Mouse (Mus musculus): Measurements from ENCODE around the gene Cxcr6.
"Not testable (repeated sequence)": the region's sequence is repeated elsewhere in the genome, so short reads cannot be mapped to it uniquely, and the experiment has no call there.

Gene Cxcr6

DNA sequence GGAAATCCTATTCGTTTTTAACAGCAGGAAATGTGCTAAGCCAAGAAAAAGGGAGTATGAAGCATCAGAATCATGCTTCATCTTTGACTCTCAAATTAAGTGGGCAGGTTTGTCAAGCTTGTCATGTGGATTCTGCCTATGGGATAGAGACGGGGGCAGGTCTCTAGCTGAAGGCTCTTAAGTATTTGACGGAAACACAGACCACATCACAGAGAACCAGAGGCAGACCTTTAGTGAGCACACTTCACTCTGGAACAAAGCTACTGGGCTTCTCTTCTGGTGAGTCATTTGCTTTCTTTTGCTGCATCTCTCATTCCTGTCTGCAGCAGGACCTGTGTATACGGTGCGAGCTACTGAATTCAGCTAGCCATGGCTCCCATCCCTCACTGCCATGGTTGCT, at the start of gene Cxcr6:
Gene Cxcr6, plus strand, starts transcription at position 209 of the 400 bp plus-strand sequence.
- POLR2A ChIA-PET, result interaction anchor here in 1 of 4 experiments (0.6 kb wide), 1 partner anchor 118 kb away, joined by 4 read pairs; no protein-coding TSS in a partner anchor

DNA sequence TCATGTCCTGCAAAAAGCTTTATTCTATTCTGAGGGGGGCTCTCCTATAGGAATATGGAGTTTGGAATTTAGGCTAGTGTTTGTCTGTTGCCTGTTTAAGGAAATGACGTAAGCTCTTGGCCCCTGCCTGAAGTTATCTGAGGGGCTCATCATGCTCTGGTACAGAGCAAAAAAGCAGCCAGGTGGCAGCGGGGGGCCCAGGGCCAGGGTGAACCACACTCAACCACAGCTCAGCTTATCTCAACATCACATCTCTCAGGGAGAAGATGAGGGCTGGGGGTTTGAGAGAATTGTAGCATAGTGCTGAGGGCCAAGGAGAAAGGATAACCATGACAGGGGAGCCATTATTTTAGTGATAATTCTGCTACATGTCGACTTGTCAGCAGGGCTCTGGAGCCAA, 49.5 kb upstream of the Cxcr6 start:
- ChIA-PET POLR2A (no interaction called here), CTCF (no interaction called here)

More for the DNA sequence above, at the start of gene Cxcr6:
- CTCF ChIA-PET, result no interaction called here

DNA sequence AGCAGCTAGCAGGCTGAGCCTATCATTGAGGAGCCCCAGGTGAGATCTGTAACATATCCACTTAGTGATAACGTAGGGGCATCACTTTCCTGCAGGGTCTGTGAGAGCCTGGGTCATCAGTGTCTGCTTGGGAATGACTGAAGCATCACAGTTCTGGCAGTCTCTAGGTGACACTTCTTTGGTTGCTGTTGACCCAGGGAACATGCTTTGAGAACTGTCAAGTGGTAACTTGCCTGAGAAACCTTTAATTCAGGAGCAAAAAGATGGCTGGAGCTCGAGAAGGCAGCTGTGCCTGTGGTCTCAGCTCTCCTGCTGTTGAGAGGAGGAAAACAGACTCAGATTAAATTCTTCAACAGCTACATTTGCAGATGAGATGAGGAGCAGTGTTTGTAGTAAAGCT, 48.9 kb upstream of the Cxcr6 start:
- ChIA-PET CTCF (no interaction called here), POLR2A (no interaction called here)

DNA sequence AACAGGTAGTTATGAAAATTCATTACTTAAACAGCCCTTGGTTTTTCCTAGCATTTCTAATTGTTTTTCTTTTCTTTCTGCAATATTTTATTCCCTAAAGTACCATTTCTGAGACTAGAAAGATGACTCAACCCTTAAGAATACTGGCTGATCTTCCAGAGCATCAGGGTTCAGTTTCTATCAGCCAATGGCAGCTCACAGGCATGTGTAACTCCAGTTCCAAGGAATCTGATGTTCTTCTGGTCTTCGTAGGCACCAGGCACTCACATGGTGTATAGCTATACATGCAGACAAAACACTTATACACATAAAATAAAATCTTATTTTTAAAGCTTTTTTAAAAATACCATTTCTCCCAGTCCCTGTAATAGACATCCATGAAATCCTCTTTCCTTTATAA, 48.1 kb upstream of the Cxcr6 start:
- ChIA-PET CTCF (no interaction called here), POLR2A (no interaction called here)

DNA sequence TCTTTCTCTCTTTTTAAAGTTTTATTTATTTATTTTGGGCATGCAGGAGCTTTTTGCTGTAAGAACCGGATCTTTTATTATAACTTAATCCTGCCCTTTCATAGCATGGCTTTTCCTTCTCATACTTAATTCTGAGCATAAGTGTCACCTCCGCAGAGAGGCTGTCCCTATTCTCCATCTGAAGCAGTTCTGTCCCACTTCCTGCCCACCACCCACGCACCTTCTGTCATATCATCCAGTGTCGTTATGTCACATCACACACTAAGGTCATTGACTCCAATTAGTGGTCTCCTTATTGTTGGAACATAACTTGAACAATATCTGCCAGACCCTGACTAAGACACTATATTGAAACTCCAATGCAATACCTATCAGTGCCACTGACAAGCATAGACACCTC, 47.6 kb upstream of the Cxcr6 start:
- POLR2A ChIA-PET, result no interaction called here
- CTCF ChIA-PET, result no interaction called here

GRCm38 (mm10) chr9:123760806-123761205, 45.5 kb upstream of the Cxcr6 start:
- ChIA-PET POLR2A (interaction anchor here in 1 of 4 experiments (1.0 kb wide), 1 partner anchor 232 kb away, joined by 3 read pairs; the partner anchor contains the start of gene Sacm1l), CTCF (interaction anchor here in 1 of 4 experiments (0.6 kb wide), 1 partner anchor 91 kb away, joined by 3 read pairs; no protein-coding TSS in a partner anchor)

DNA sequence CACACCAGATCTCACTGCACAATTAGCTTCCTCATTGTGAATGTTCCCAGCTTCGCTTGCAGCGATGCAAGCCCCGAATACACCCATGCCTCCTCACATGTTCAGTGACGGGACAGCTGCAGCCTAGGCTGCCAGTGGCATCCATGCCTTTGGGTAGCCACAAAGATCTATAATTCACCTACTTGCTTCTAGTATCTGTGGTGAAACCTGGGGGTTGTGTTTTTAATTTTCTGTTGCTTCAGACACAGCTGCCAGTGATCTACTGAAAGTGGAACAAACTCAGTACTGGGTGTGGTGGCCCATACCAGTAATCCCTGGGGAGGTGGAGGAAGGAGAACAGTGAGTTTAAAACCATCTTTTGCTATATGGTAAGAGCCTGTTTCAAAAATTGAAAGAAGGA, 43.4 kb upstream of the Cxcr6 start:
- POLR2A ChIA-PET, result no interaction called here
- CTCF ChIA-PET, result no interaction called here

- POLR2A ChIA-PET, result no interaction called here
- CTCF ChIA-PET, result no interaction called here
Observed at GRCm38 (mm10) chr9:123763771-123764170, 42.5 kb upstream of the Cxcr6 start.

GRCm38 (mm10) chr9:123766996-123767395, 39.3 kb upstream of the Cxcr6 start:
- CTCF ChIA-PET, result no interaction called here
- POLR2A ChIA-PET, result no interaction called here

- ChIA-PET POLR2A (no interaction called here), CTCF (no interaction called here)
Observed at GRCm38 (mm10) chr9:123768443-123768842, 37.8 kb upstream of the Cxcr6 start.

DNA sequence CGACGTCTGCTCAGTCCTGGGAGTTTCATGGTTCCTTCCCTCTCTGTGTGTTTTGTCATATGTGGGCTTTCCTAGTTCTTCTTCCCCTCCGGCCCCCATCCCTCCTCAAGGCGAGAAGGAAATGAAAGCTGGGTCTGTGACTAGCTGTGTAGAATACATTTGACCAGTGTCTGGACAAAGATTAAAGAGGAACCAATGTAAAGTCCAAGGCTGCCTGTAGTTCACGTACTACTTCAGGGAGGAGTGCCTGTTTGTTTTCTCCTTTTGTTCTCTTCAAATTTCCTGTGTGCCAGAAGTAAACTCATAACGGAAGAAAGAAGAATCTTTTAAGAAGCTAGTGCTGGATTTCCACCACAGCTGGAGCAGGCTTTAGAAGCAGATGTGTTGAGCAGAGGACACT, 36.7 kb upstream of the Cxcr6 start:
- ChIA-PET CTCF (no interaction called here), POLR2A (no interaction called here)

GRCm38 (mm10) chr9:123773299-123773698, 33.0 kb upstream of the Cxcr6 start:
- CTCF ChIA-PET, result not testable (repeated sequence)
- POLR2A ChIA-PET, result interaction anchor here in 1 of 4 experiments (0.7 to 0.9 kb wide), 2 partner anchors 27 to 64 kb away, joined by 3 read pairs; no protein-coding TSS in a partner anchor

DNA sequence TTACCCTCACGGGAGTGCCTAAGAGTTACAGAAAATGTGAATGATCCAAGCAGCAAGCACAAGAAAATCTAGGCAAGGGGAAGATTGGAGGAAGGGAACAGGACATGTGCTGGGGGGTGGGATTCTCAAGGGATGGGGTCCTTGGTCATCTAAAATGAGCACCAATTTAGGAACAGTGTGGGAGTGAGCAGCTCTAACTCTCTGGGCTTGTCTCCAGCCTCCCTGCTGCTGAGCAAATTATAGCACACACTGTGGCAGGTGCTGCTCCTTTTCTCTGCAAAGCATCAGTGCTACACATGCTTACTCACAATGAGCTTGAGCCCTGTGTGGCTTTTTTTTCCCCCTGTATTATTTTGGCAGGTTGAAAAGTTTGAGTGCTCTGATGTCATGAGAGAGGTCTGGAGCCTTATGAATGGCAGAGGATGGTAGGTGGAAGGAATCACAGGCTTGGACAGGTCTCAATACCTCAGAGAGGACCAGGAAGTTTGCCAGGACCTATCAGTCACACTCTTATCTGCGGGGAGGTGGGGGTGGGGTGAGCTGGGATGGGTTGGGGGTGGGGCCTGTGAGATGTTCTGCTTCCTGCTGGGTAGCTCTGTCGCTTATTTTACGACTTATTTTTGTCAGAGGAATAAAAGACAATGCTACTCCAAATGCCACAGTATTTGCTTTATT, 17.3 kb upstream of the Cxcr6 start:
- CTCF ChIA-PET, result no interaction called here
- POLR2A ChIA-PET, result interaction anchor here in 1 of 4 experiments (0.6 kb wide), 1 partner anchor 31 kb away, joined by 5 read pairs; no protein-coding TSS in a partner anchor

GRCm38 (mm10) chr9:123796174-123796573, 10.1 kb upstream of the Cxcr6 start:
- POLR2A ChIA-PET, result no interaction called here

DNA sequence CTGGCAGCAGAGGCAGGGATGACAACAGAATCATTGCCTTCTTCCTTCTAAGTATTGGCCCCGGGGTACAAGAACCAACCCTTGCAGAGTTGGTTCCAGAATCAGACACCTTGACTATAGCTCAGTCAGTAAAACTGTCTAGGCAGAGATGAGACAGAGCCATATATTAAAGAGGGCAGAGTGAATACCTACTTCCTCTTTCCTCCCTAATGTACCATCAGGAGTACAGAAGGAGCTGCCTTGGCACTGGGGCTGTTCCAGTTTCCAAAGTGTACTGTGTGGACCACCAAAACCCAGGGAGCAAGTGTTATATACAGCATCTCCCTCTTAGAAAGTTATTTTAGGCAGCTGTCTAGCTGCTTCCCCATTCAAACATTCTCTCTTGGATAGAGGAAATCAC, 4.7 kb upstream of the Cxcr6 start:
- POLR2A ChIA-PET, result interaction anchor here in 1 of 4 experiments (1.1 kb wide), 1 partner anchor 43 kb away, joined by 4 read pairs; no protein-coding TSS in a partner anchor

More at GRCm38 (mm10) chr9:123796174-123796573, 10.1 kb upstream of the Cxcr6 start:
- CTCF ChIA-PET, result interaction anchor here in 3 of 4 experiments (0.6 to 1.6 kb wide), 4 partner anchors 172 to 637 kb away, joined by 3 to 8 read pairs (median 4); partner anchors contain the start of gene Sacm1l (in 1 of the 3)

GRCm38 (mm10) chr9:123802421-123802820, 3.9 kb upstream of the Cxcr6 start:
- CTCF ChIA-PET, result no interaction called here
- POLR2A ChIA-PET, result interaction anchor here in 1 of 4 experiments (0.5 to 1.1 kb wide), 2 partner anchors 42 to 1476 kb away, joined by 4 to 5 read pairs; no protein-coding TSS in a partner anchor

More for the DNA sequence above, 4.7 kb upstream of the Cxcr6 start:
- CTCF ChIA-PET, result no interaction called here

DNA sequence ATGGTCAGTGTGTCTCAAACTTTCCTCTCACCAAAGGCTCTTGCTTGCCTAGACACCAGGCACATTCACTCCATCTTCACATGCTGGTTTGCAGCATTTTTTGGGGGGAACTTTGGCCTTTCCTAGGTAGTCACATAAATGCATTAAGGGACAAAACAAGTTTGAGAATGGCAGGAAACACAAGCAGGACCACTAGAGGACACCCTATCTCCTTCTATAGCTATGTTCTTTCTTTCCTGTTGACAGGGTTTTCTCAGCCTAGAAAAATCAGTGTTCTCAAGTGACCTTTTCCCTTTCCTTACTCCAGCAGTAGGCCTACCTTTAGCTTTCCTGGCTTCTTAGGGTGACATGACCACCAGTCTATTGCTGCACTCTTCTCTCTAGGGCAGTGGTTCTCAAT, 3.4 kb upstream of the Cxcr6 start:
- CTCF ChIA-PET, result no interaction called here
- POLR2A ChIA-PET, result no interaction called here

GRCm38 (mm10) chr9:123805241-123805640, 1.0 kb upstream of the Cxcr6 start:
- ChIA-PET CTCF (no interaction called here), POLR2A (no interaction called here)

DNA sequence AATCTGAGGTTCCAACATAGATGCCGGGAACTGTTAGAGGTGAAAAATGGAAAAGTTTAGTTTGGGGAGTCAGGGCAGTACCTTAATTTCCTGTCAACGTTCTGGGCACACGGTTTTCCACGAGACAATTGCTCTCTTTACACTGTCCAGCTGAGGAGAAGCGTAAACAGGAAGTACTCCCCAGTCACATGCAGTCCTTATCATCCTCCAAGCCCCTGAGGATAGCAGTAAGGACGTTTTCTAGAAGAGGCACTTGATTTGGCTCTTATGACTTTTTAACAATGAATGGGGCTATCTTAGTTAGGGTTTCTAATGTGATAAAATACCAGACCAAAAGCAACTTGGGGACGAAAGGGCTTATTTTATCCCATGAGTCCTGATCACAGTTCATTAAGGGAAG, 2.3 kb downstream of the Cxcr6 start:
- CTCF ChIA-PET, result no interaction called here
- POLR2A ChIA-PET, result no interaction called here

DNA sequence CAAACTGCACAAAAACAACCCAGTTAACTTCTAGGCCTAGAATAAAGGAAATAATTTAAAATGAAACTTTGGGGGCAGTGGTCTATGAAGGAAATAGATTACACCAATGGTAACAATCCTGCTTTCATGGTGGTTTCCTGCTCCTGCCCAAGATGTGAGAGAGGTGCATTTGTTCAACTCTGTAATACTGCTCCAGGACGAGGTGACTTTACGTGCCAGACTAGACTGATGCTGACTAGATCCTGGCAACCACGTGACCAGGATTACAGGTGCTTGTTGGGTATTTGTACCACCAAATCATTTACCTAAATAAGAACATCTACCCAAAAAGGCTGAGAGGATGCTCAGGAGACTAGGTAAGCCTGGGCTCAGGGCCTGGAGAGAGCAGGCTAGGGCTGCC, 5.6 kb downstream of the Cxcr6 start:
- POLR2A ChIA-PET, result no interaction called here

DNA sequence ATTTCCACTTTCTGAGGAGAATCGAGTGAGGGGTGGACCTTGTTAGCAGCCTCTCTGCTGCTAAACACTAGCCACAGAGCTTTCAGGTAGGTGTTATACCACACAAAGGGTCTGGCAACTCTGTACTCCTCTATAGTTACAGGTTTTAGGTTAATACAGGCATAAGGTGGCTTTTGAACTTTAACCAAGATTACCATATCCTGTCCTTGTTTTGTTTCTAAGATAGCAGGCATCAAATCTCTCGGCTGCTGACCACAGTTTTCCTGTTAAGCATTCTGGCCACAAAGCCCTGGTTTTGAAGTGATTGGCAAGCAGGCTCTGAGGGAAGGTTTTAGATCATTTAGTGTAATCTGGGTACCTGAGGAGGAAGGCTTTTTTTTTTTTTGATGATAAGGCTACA, 8.1 kb downstream of the Cxcr6 start:
- ChIA-PET POLR2A (no interaction called here), CTCF (interaction anchor here in 1 of 4 experiments (0.6 kb wide), 1 partner anchor 221 kb away, joined by 3 read pairs; no protein-coding TSS in a partner anchor)

More for the DNA sequence above, 5.6 kb downstream of the Cxcr6 start:
- CTCF ChIA-PET, result no interaction called here
